Mouse (Mus musculus) hindbrain, postnatal 0 days (tissue): ENCODE results near the gene Gtpbp1. TPM values are rescaled to one million over a fixed set of nuclear protein-coding genes. Genes with fewer than 3 reads are reported as not detected.

Experiments used
- ATAC-seq: fragments of 200-750 bp; cut with Nextera tagmentation; 2 replicates; pipeline ENCODE4 v1.8.0; 2017; ENCODE audit warnings: mild to moderate bottlenecking, moderate TSS enrichment, moderate library complexity
- DNase-seq: peaks from one replicate; pipeline ENCODE4 v3.0.0-alpha.2; 2015; ENCODE audit warnings: low spot score
- H3K27ac ChIP-seq: fragments of 300-500 bp; sonication (generic); 2 replicates; pipeline ENCODE4 v1.5.1; 2014; ENCODE audit warnings: mild to moderate bottlenecking
- H3K27me3 ChIP-seq: fragments of 300-500 bp; sonication (generic); 2 replicates; pipeline ENCODE4 v1.6.1; 2014; ENCODE audit warnings: low read length, mixed read lengths; ENCODE audit not compliant: insufficient read depth
- H3K36me3 ChIP-seq: fragments of 300-500 bp; sonication (generic); 2 replicates; pipeline ENCODE4 v1.6.1; 2014; ENCODE audit warnings: low read length, mixed read lengths; ENCODE audit not compliant: insufficient read depth
- H3K4me1 ChIP-seq: fragments of 300-500 bp; sonication (generic); 2 replicates; pipeline ENCODE4 v1.6.1; 2014; ENCODE audit warnings: antibody characterized with exemption, low read length, mixed read lengths; ENCODE audit not compliant: insufficient read depth
- H3K4me2 ChIP-seq: fragments of 300-500 bp; sonication (generic); 2 replicates; pipeline ENCODE4 v1.6.1; 2014; ENCODE audit warnings: low read depth, mild to moderate bottlenecking, low read length, moderate library complexity, mixed read lengths
- H3K4me3 ChIP-seq: fragments of 300-500 bp; sonication (generic); 2 replicates; pipeline ENCODE4 v1.5.1; 2014; ENCODE audit warnings: low read length
- H3K9ac ChIP-seq: fragments of 300-500 bp; sonication (generic); replicated peaks from 2 replicates; pipeline ENCODE4 v1.6.1; 2014; ENCODE audit warnings: mild to moderate bottlenecking, low read length, moderate library complexity, mixed read lengths
- H3K9me3 ChIP-seq: fragments of 300-500 bp; sonication (generic); 2 replicates; pipeline ENCODE4 v1.6.1; 2016; ENCODE audit warnings: low read length, mixed read lengths
- CTCF ChIP-seq: IDR thresholded peaks from 2 replicates; pipeline ENCODE4 v1.5.1; 2016; ENCODE audit warnings: antibody characterized with exemption, control low read depth, low read depth
- WGBS: fragments of 180-500 bp; shearing (Covaris S2); extraction: QIAGEN DNeasy Blood & Tissue Kit; methylation state at CpG from one replicate; pipeline ENCODE4 v1.1.7; 2014; 5-methylcytosine and 5-hydroxymethylcytosine counted together
- polyA plus RNA-seq: library from polyadenylated mRNA; unstranded; fragments of >200 nt; fragmentation: Nextera tagmentation; extraction: Ambion mirVana; gene quantifications from 2 replicates; pipeline ENCODE4 v1.2.1, GENCODE M21; 2015
- total RNA-seq: library from RNA; depleted of rRNA; stranded (reverse); fragments of >200 nt; gene quantifications from 2 replicates; pipeline ENCODE4 v1.2.3, GENCODE M21; 2014

Gtpbp1 gene
- total and polyA plus RNA-seq, 2 experiments from 2014 or later: 38.3 to 88.2 TPM

- no peaks in the 10 kb centered on the region for H3K9me3 ChIP-seq
- peak; percentile 25; the same call in 1 of the 2 replicates for ATAC-seq
- H3K4me2 ChIP-seq: no peak overlapping the region
- H3K4me1 ChIP-seq: no peaks in the 10 kb centered on the region
- peaks cover 40% of the 10 kb centered on the region for H3K36me3 ChIP-seq
- no peak overlapping the region for H3K4me3 ChIP-seq
- H3K9ac ChIP-seq: no peak overlapping the region
- peak; percentile 60 for DNase-seq
- no peaks in the 10 kb centered on the region for H3K27me3 ChIP-seq
- TF ChIP-seq CTCF: peak; percentile 76
- H3K27ac ChIP-seq: peak overlapping the region; percentile 45; the same call in 1 of the 2 replicates
- 11% methylated on average over 1 of the region's 1 CpGs for WGBS
Observed at GRCm38 (mm10) chr15:79723439-79723838, 32.8 kb downstream of the Gtpbp1 start.

GRCm38 (mm10) chr15:79725190-79725789 is 34.6 kb downstream of the Gtpbp1 start:
- Histone ChIP-seq H3K9me3 (no peaks in the 10 kb centered on the region), H3K4me2 (no peak overlapping the region), H3K36me3 (peaks cover 42% of the 10 kb centered on the region), H3K4me1 (no peaks in the 10 kb centered on the region), H3K27me3 (no peaks in the 10 kb centered on the region), H3K4me3 (no peak overlapping the region), H3K27ac (no peak overlapping the region), H3K9ac (no peak overlapping the region)
- TF ChIP-seq CTCF: no peak
- WGBS: 88% methylated on average over 11 of the region's 11 CpGs
- DNase-seq (no peak), ATAC-seq (no peak)

- 76% methylated on average over 6 of the region's 6 CpGs for WGBS
- DNase-seq (no peak), ATAC-seq (no peak)
- Histone ChIP-seq H3K36me3 (peaks cover 51% of the 10 kb centered on the region), H3K9ac (no peak overlapping the region), H3K4me1 (no peaks in the 10 kb centered on the region), H3K9me3 (no peaks in the 10 kb centered on the region), H3K4me2 (no peak overlapping the region), H3K4me3 (no peak overlapping the region), H3K27me3 (no peaks in the 10 kb centered on the region), H3K27ac (peak overlapping the region; percentile 20; the same call in 1 of the 2 replicates)
- no peak for TF ChIP-seq CTCF
Observed at GRCm38 (mm10) chr15:79727840-79728239, 37.2 kb downstream of the Gtpbp1 start.

- peak; percentile 30; the same call in 1 of the 2 replicates for ATAC-seq
- Histone ChIP-seq H3K9me3 (no peaks in the 10 kb centered on the region), H3K4me3 (no peak overlapping the region), H3K9ac (no peak overlapping the region), H3K4me2 (no peak overlapping the region), H3K27ac (peak overlapping the region; percentile 46), H3K36me3 (peaks cover 55% of the 10 kb centered on the region), H3K27me3 (no peaks in the 10 kb centered on the region), H3K4me1 (no peaks in the 10 kb centered on the region)
- whole genome bisulfite sequencing: 29% methylated on average over 5 of the region's 5 CpGs
- TF ChIP-seq CTCF: no peak
- peak; percentile 57 for DNase-seq
Observed at GRCm38 (mm10) chr15:79728311-79728710, 37.7 kb downstream of the Gtpbp1 start.

DNA sequence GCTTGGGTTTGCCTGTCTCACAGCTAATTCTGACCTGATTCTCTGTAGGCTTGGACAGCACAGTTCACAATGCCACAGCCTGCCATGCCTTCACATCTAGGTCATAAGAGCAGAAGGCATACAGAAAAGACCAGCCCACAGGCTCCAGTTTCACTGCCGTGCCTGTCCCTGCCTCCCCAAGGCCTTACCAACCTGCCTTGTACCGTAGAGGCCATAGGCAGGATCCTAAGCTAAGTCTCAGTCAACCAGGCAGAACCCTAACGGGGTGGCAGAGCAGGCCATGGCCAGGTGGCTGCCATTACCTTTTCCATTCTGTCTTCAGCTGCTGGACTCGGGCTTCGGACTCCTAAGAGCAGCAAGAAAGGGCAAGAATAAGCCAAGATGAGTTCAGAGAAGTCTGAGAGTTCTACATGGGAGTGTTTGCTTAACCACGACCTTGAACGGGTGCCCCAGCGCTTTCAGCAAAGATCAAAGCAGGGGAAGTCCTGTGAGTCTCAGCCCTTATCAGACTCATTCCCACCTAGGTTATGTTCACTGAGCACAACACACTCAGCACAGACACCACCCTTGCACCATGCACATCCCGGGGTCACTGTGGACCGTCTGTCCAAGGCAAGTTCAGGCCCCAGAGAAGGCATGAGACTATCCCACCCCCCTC is 38.2 kb downstream of the Gtpbp1 start:
- no peaks in the 10 kb centered on the region for H3K9me3 ChIP-seq
- no peaks in the 10 kb centered on the region for H3K27me3 ChIP-seq
- no peaks in the 10 kb centered on the region for H3K4me1 ChIP-seq
- no peak overlapping the region for H3K4me3 ChIP-seq
- DNase-seq (no peak), ATAC-seq (no peak)
- H3K9ac ChIP-seq: no peak overlapping the region
- WGBS: 92% methylated on average over 10 of the region's 10 CpGs
- no peak for TF ChIP-seq CTCF
- no peak overlapping the region for H3K4me2 ChIP-seq
- peaks cover 61% of the 10 kb centered on the region for H3K36me3 ChIP-seq
- H3K27ac ChIP-seq: peak overlapping the region; percentile 46

GRCm38 (mm10) chr15:79731554-79731953 is 40.9 kb downstream of the Gtpbp1 start:
- no peak for TF ChIP-seq CTCF
- Histone ChIP-seq H3K4me2 (no peak overlapping the region), H3K9me3 (no peaks in the 10 kb centered on the region), H3K4me1 (no peaks in the 10 kb centered on the region), H3K27me3 (no peaks in the 10 kb centered on the region), H3K36me3 (peaks cover 60% of the 10 kb centered on the region), H3K27ac (no peak overlapping the region), H3K4me3 (no peak overlapping the region), H3K9ac (no peak overlapping the region)
- DNase-seq (no peak), ATAC-seq (no peak)
- WGBS: 80% methylated on average over 7 of the region's 7 CpGs

- 96% methylated on average over 8 of the region's 8 CpGs for WGBS
- no peak for ATAC-seq
- Histone ChIP-seq H3K36me3 (peaks cover 64% of the 10 kb centered on the region), H3K27ac (no peak overlapping the region), H3K4me3 (no peak overlapping the region), H3K9ac (no peak overlapping the region), H3K4me1 (no peaks in the 10 kb centered on the region), H3K9me3 (no peaks in the 10 kb centered on the region), H3K4me2 (no peak overlapping the region), H3K27me3 (no peaks in the 10 kb centered on the region)
- no peak for DNase-seq
- no peak for TF ChIP-seq CTCF
Observed at GRCm38 (mm10) chr15:79733192-79733591, 42.5 kb downstream of the Gtpbp1 start.
